Mouse (Mus musculus) bone marrow, adult 2 months (tissue): ENCODE results near the gene Dock1.

Source experiments
- CTCF ChIP-seq: fragments of 200-500 bp; IDR thresholded peaks from 2 replicates; pipeline ENCODE4 v1.5.1; 2011; ENCODE audit warnings: low read length, control low read depth; ENCODE audit not compliant: control insufficient read depth, insufficient read depth
- POLR2A ChIP-seq: fragments of 200-500 bp; IDR thresholded peaks from 2 replicates; pipeline ENCODE4 v1.6.1; 2011; ENCODE audit warnings: low read depth, mild to moderate bottlenecking, control low read depth, low read length, borderline replicate concordance; ENCODE audit not compliant: control insufficient read depth

DNA sequence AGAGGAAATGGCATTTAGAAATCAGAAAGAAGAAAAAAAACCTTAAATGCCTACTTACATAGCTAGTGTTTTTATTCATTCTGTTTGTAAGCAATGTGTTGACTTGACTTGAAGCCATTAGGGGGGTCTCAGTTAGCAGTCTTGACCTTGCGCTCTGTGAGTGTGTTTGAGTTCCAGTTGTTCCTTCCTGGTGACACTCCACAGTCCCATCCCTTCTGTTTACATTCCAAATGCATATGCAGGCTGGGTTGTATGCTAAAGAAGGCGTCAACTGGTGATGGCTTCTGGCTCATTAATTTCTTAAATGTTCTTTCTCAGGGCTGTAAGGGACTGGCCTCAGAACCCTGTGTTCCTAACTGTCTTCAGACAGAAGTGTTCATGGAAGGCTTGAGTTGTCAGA, 291.2 kb downstream of the Dock1 start:
- TF ChIP-seq CTCF (no peak), POLR2A (no peak)
